Mouse (Mus musculus) G1E (cell line): Measurements from ENCODE around the gene Zbtb40.

Source experiments
- CTCF ChIP-seq: IDR thresholded peaks from 2 replicates; pipeline ENCODE4 v1.5.1; 2012; ENCODE audit warnings: low read depth, low read length, inconsistent platforms, mixed read lengths
- GATA1 ChIP-seq: IDR thresholded peaks from 2 replicates; pipeline ENCODE4 v1.6.1; 2012; ENCODE audit warnings: borderline replicate concordance, low read length, inconsistent platforms, mixed read lengths
- GATA2 ChIP-seq: IDR thresholded peaks from 2 replicates; pipeline ENCODE4 v1.6.1; 2012; ENCODE audit warnings: low read depth, low read length, inconsistent platforms, borderline replicate concordance
- POLR2AphosphoS5 ChIP-seq: IDR thresholded peaks from 2 replicates; pipeline ENCODE4 v1.6.1; 2012; ENCODE audit warnings: low read depth, low read length, inconsistent platforms; ENCODE audit not compliant: insufficient replicate concordance
- TAL1 ChIP-seq: conservative IDR thresholded peaks from 2 replicates; pipeline ENCODE4 v1.6.1; 2012; ENCODE audit warnings: low read depth, low read length, inconsistent platforms, mixed read lengths

DNA sequence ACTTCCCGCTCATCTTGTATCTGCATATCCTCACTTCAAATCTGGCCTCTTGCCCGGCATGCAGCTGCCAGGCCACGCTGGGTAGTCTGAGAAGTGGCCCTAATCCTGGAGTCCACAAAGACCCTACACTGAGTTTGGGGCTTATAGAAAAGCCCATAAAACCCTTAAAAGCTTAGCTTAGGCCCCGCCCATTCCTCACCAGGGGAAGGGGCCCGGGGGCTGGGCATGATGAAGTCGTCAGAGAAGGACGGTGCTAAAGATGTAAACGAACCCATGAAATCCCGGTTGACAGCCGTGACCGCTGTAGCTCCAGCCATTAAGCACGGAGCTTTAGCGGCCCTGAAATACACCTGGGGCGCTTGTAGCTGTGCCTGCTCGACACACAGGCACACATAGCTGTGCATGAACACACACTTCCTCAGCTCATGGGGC lies 83.6 kb downstream of the Zbtb40 start:
- no peak for TF ChIP-seq CTCF
- no peak for TF ChIP-seq GATA1
- TF ChIP-seq TAL1, result no peak
- TF ChIP-seq POLR2AphosphoS5, result no peak
- TF ChIP-seq GATA2, result no peak
